Mouse (Mus musculus): ENCODE results near the gene Hist1h3a.

GRCm38 (mm10) chr13:23717176-23717575 is 45.0 kb downstream of the Hist1h3a start:
- TF ChIP-seq POLR2A (IDR thresholded peaks at IDR 0.05; ENCODE audit: borderline replicate concordance, extremely low read depth, insufficient read depth, insufficient read length, poor library complexity, severe bottlenecking), result no peak
- TF ChIP-seq CTCF (IDR thresholded peaks at IDR 0.05; ENCODE audit: borderline replicate concordance, extremely low read depth, insufficient read depth, insufficient read length), result no peak

All from brain, embryonic 14.5 days (tissue).